Mouse (Mus musculus) spleen, adult 12 weeks (tissue): ENCODE data around the gene Fgg.

Experiments used
- DNase-seq: peaks from one replicate; pipeline ENCODE4 v3.0.0; 2022; ENCODE audit warnings: low spot score

The Fgg gene

DNA sequence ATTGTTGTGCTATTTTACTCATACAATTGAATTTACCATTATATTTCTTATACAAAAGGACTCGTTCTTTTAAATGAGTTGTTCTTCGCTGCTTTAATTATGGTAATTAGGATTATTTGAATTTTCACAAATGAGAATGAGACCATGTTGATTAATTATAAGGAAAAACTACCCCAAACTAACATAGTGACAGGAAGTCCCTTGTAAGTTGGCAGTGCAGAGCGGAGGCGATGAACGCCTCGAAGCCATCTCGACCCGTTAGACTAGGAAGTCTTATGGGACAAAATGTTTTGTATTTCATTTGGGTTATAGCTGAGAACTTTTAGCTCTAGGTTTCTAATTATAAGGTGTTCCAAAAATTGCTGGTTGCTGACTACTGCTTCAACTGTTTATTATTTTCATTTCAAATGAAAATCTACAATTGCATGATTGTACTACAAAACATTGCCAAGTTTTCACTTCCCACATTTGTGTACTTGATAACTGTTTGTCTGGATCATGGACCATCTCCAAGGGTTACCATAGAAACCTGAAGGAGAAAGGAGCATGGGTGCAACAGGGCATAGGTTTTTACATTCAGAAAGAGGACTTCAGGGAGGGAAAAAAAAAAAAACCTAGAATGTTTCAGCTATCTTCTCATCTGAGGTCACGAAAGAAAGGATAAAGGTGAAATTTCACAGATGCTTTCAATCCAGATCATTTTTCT is 20.2 kb downstream of the Fgg start:
- no peak for DNase-seq

DNA sequence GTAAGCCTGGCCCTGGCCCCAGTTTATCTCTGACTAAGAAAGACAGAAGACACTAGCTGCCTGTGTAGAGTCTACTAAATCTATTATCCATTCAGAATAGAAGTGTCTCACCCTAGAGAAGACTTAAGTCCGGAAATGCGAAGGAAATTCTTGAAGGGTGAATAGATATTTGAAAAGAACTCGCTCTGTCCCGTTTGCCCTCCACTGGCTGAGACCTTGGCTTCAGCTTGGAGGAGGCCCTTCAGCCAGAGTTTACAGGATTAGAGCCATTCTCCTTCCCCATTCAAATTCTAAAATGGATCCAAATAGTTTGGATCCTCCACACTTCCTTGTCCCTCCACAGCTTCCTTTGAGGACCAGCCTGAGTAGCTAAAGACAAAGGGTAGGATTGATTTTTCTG is 22.8 kb downstream of the Fgg start:
- DNase-seq, result no peak

DNA sequence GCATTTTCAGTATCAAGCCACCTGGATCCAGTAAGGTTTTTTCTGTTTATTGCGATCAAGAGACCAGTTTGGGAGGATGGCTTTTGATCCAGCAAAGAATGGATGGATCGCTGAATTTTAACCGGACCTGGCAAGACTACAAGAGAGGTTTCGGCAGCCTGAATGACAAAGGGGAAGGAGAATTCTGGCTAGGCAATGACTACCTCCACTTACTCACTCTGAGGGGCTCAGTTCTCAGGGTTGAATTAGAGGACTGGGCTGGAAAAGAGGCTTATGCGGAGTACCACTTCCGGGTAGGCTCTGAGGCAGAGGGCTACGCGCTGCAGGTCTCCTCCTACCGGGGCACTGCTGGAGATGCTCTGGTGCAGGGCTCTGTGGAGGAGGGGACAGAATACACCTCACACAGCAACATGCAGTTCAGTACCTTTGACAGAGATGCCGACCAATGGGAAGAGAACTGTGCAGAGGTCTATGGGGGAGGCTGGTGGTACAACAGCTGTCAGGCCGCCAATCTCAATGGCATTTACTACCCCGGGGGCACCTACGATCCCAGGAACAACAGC is 25.3 kb downstream of the Fgg start:
- no peak for DNase-seq

DNA sequence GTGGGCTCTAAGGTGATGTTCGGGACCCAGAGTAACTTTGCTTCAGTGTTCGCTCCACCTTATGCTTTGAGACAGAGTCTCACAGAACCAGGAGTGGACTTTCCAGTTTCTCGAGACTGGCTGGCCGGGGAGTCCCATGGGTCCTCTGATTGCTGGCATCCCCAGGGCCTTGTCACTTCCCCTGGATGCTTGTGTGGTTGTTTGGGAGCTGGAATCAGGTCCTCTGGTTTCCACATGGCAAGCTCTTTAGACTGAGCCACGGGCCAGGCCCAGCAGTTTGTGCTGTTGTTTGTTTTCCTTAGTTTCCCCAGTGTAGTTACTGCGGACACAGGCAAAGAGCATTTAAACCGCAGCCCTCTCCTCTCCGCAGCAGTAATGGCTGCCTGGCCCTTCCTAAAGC is 26.3 kb downstream of the Fgg start:
- DNase-seq, result no peak

DNA sequence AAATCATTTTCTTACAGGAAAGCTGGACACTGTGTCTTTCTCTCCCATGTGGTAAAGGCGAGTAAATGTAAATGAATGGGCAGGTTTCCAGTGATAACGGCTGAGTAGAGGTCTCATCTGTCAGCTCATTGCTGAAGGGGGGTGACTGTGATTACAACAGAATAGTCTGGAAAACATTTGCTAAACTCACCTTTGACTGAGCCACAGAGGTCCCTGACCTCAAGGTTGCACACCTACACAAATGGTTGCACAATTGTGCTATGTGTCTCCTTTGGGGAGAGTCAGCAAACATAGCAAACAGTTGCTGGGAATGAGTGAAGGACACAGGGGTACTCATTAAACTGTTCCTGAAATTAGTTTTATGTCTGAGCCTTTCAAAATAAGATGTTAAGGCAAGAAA is 31.3 kb downstream of the Fgg start:
- no peak for DNase-seq

DNA sequence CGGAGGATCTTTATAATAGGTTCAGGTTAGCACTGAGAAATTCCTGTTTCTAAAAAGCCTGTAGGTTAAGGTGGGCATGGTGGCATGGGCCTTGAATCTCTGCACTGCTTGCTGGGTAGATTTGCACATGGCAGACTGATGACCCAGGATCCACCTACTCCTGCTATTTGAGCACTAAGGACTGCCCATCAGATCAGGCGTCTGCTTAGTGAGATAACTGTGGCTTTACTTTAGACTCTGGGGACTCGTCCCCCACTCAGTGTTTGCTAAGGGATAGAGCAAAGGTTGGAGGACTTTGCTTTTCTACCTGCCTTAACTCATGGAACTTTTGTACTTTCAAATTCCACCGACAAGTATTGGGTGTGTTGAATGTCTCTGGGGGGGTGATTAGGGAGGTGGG is 32.1 kb downstream of the Fgg start:
- no peak for DNase-seq

DNA sequence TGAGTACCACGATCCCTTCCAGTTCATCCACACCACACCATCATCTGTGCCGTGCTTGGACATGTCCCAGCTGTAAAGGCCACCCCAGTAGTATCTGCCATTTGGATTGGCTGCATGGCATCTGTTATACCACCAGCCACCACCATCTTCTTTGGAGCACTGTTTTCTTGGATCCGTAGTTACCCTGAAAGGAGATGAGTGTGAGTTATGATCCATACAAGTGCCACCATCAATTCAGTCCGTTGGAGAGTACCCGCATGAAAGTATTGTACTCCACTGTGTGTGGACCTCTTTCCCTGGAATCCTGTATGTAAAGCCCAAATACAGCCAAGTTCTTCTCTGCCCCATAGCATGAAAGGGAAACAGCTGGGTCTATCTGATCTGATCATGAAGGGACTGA is 34.9 kb downstream of the Fgg start:
- no peak for DNase-seq

DNA sequence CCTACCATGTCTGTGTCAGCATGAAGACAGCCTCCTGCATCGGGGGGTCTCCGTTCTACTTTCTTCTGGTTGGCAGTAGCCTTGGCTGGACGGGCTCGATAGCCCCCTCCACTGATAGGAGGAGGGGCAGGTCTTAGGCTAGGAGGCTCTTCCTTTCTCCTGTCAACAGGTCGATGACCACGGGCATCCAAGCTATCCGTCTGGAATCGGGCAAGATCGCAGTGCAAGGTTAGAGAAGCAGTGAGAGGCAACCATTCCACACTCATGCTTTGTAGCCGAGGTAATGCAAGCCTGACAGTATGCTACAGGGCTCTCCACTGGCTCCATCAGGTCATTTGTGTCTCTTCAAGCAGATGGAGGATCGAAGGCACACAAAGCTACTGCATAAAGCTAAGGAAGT is 39.1 kb downstream of the Fgg start:
- no peak for DNase-seq

DNA sequence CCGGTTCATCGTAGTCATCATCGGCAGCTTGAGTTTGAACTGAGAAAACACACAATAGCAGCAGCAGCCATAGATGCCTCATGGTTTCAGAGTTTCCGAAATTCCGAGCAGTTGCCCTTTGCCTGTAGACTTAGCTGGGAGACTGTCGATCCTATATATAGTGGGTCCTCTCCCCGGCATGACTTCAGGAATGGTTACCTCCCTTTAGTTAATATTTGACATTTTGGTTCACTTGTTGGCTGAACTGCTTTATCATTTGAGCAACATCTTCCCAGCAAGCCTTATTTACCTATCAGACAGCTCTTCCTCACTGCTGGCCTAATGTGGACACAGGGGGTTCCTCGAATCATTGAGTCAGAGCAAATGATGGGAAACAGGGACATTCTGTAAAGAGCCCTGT is 42.2 kb downstream of the Fgg start, which contains the start of gene Fgb:
Gene Fgb (minus strand): TSS at position 184 of the 400 bp plus-strand sequence.
- no peak for DNase-seq

DNA sequence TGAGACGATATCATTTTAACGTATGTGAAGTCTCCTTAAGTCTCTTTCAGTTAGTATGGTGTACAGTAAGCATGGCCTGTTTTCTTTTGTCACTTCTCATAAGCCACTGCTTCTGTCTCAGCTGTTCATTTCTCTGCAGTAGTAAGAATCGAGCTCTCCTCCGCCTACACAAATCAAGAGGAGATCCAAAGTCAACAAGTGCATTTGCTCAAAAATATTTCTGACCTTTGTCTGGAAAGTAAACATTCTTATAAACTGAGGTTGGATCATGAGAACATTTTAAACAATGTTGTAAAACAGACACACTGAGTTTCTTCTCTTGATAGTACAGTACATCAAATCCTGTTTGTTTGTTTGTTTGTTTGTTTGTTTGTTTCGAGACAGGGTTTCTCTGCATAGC is 43.1 kb downstream of the Fgg start:
- no peak for DNase-seq

DNA sequence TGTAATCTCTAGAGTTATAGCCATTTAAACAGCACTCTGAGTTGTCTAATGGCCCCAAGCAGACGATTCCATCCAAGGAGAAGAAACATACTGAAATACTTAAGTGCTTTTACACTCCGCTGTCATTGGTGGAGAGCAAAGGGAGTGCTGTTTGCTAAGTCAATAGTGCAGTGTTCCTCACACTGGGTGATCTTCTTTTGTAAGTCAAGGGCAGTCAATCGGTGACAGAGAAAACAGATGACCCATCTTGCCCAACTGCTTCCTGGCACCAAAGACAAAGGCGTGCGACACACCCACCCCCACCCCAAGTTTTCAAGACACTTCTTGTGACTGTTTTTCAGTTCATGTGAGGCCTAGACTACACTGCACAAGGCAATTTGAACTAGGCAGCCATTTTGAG is 44.6 kb downstream of the Fgg start:
- no peak for DNase-seq

DNA sequence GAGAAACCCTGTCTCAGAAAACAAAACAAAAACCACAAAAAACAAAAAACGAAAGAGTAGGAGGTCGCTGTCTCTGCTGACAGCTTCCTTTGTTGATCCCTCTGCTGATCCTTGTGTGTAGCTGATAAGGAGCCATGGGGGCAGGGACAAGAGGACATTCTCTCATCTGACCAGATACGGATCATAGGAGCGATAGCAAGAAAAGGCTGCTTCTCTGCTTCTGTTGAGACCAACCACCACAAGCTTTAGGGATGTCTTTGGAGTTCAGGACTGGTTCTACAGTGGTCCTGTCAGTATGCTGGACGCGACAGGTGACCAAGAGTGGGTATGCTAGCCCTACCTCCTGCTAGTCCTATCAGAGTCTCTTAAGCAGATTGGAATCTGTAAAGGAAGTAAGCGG is 45.6 kb downstream of the Fgg start:
- no peak for DNase-seq

DNA sequence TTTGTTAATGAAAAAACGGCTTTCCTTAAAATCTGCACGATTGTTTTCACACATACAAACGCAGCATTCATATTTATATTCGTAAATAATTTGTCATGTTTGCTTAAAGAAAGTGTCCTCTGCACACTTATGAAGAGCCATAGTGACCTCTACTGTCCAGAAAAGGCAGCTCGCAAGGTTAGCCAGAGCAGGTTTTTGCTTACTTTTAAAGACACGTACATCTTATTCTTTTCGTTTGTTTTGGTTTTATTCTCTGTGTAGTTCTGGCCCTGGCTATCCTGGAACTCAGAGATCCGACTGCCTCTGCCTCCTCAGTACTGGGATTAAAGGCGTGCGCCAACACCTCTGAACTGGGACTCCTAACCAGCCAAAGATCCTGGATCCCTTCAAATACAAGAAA is 46.2 kb downstream of the Fgg start:
- no peak for DNase-seq

DNA sequence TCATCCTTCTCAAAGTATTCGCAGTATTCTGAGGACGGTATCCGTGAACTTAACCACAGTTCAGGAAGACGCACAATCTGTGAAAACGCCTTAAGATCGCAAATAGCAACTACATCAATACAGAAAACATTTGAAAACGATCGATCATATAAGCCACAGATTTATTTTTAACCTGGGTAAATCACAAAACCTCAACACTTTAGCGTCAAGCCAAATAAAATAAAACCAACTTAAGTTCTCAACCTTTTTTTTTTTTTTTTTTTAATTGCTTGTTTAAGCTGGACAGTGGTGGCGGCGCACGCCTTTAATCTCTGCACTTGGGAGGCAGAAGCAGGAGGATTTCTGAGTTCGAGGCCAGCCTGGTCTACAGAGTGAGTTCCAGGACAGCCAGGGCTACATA is 47.2 kb downstream of the Fgg start:
- DNase-seq, result no peak

DNA sequence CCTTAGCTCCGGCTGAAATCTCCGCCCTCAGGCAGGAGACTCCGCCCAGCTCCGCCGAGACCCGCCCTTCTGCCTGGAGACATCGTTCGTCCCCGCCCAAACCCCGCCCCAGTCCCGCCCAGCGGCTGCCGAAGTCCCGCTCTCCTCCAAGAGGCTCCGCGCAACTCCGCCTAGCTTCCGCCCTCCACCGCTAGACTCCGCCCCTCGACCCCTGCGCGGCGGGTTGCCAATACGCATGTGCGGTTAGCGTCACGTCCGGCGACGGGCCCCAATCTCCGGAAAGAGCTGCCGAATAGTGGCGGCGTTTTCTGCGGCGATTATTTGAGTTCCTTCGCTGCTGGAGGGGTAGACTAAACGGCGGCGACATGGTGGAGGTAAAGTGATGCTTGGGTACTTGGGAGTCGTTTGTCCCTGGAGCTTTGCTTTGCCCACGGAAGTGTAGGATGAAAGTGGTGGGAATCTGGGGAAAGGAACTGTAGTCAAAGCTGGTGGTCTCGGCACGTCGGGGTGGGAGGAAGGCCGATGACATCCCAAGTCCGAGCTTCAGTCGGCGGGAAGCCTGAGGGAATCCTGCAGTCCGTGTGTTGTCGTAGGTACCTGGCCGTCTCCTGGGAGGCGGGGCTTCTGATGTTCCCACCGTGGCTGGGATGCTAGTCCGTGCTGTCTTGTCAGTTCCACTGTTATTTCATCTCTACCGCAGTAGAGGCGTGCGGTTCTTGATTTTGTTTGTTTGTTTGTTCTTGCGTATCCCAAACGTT is 47.9 kb downstream of the Fgg start, which contains the start of gene Plrg1:
Gene Plrg1 (plus strand): TSS at position 242 of the 758 bp plus-strand sequence.
- DNase-seq, result peak; percentile 97

DNA sequence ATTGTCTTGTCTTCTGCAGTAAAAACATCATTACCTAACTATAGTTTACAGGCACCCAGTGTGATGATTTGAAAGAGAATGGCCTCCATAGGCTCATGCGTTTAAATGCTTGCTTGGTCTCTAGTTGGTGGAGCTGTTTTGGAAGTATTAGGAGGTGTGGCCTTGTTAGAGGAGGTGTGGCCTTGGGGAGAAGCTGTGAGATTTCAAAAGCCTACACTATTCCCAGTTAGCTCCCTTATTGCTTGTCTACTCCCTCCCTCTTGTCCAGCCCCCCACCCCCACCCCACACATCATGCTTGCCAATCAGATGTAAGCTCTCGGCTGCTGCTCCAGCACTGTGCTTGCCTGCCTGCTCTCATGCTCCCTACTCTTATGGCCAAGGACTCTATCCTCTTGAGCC is 49.5 kb downstream of the Fgg start:
- no peak for DNase-seq
